Mouse (Mus musculus) ES-E14 (cell line): Measurements from ENCODE around the gene Magi1. TPM values are rescaled to one million over a fixed set of nuclear protein-coding genes. Genes with fewer than 3 reads are reported as not detected.
"Not testable (repeated sequence)": the region's sequence is repeated elsewhere in the genome, so short reads cannot be mapped to it uniquely, and the experiment has no call there.

Experiments
- DNase-seq: peaks from one replicate; pipeline ENCODE4 v3.0.0-alpha.2; 2013; ENCODE audit warnings: low read depth, low spot score
- H3K27ac ChIP-seq: 2 replicates; pipeline ENCODE4 v1.5.1; 2012; ENCODE audit warnings: low read depth, mild to moderate bottlenecking, low read length, moderate library complexity, mixed read lengths; ENCODE audit not compliant: poor library complexity, insufficient read depth, severe bottlenecking
- H3K36me3 ChIP-seq: 2 replicates; pipeline ENCODE4 v1.6.1; 2012; ENCODE audit warnings: mild to moderate bottlenecking, low read length, moderate library complexity, mixed read lengths; ENCODE audit not compliant: control insufficient read depth, poor library complexity, insufficient read depth, severe bottlenecking
- H3K4me1 ChIP-seq, 2 experiments: fragments of 150-350 bp in 1 of 2; sonication (generic) in 1 of 2; 2 replicates each; pipeline ENCODE4 v1.6.1; 2012; ENCODE audit warnings: low read length in 2 of 2, mild to moderate bottlenecking in 1 of 2, mixed read lengths in 1 of 2; ENCODE audit not compliant: control insufficient read depth in 2 of 2, insufficient read depth in 2 of 2, poor library complexity in 1 of 2
- H3K4me3 ChIP-seq, 2 experiments: fragments of 150-350 bp in 1 of 2; sonication (generic) in 1 of 2; 2 replicates each; pipeline ENCODE4 v1.5.1; 2012; ENCODE audit warnings: low read length in 2 of 2, low read depth in 1 of 2, mild to moderate bottlenecking in 1 of 2, mixed read lengths in 1 of 2; ENCODE audit not compliant: insufficient read depth in 1 of 2, poor library complexity in 1 of 2, severe bottlenecking in 1 of 2
- H3K9ac ChIP-seq: 2 replicates; pipeline ENCODE4 v1.6.1; 2012; ENCODE audit warnings: low read depth, mild to moderate bottlenecking, low read length, mixed read lengths; ENCODE audit not compliant: poor library complexity, insufficient read depth, severe bottlenecking
- H3K9me3 ChIP-seq: fragments of 150-350 bp; sonication (generic); 2 replicates; pipeline ENCODE4 v1.6.1; 2012; ENCODE audit warnings: low read depth, mild to moderate bottlenecking, low read length; ENCODE audit not compliant: control insufficient read depth, insufficient read depth
- CHD2 ChIP-seq: IDR thresholded peaks from 2 replicates; pipeline ENCODE4 v1.6.1; 2014; ENCODE audit warnings: mild to moderate bottlenecking, low read depth, low read length, inconsistent platforms
- HCFC1 ChIP-seq: IDR thresholded peaks from 2 replicates; pipeline ENCODE4 v1.6.1; 2012; ENCODE audit warnings: low read length, inconsistent platforms, borderline replicate concordance; ENCODE audit not compliant: insufficient read depth
- MAFK ChIP-seq: IDR thresholded peaks from 2 replicates; pipeline ENCODE4 v1.6.1; 2014; ENCODE audit warnings: mild to moderate bottlenecking, low read depth, low read length, inconsistent platforms; ENCODE audit not compliant: insufficient read depth
- ZC3H11A ChIP-seq: IDR thresholded peaks from 2 replicates; pipeline ENCODE4 v1.6.1; 2012; ENCODE audit warnings: low read depth, mild to moderate bottlenecking, inconsistent platforms, low read length, borderline replicate concordance
- ZNF384 ChIP-seq: IDR thresholded peaks from 2 replicates; pipeline ENCODE4 v1.6.1; 2012; ENCODE audit warnings: low read depth, low read length, inconsistent platforms
- in situ Hi-C, 2 experiments: fragments of 600-800 bp; cut with MboI; formaldehyde crosslinking; loops; one replicate each; pipeline ENCODE4 v1.15.1; 2025; ENCODE audit warnings: low sequenced_read_pairs in 2 of 2, inconsistent platforms in 1 of 2; ENCODE audit not compliant: unreplicated experiment in 2 of 2
- total RNA-seq: library from RNA; depleted of rRNA; stranded (reverse); fragments of 300-350 nt; gene quantifications from 2 replicates; pipeline ENCODE4 v1.2.3, GENCODE M21; 2012; rRNA removed

Magi1 gene
- total RNA-seq, 1 experiment = 14.6 TPM

- in situ Hi-C loops, H3K9ac ChIP-seq, H3K9me3 ChIP-seq, H3K36me3 ChIP-seq: not testable (repeated sequence)
- Histone ChIP-seq H3K4me3 (peak overlapping the region in 1 of 2 experiments; percentile 35; a peak in 2 of 4 replicates), H3K27ac (peak overlapping the region; percentile 73), H3K4me1 (peaks cover 8 to 18% of the 10 kb centered on the region in 2 experiments)
- peak; percentile 62 for DNase-seq
- peak; percentile 53; the same call in 1 of the 2 replicates for TF ChIP-seq ZC3H11A
Observed at GRCm38 (mm10) chr6:93629735-93630291, 653.9 kb downstream of the Magi1 start.

- H3K9me3 ChIP-seq = no peaks in the 10 kb centered on the region
- no peak overlapping the region for H3K4me3 ChIP-seq
- in situ Hi-C loops = no loop called here
- DNase-seq = no peak
- TF ChIP-seq CHD2 (no peak), ZC3H11A (no peak), HCFC1 (no peak), MAFK (no peak), ZNF384 (no peak)
- H3K4me1 ChIP-seq = peaks cover 7 to 18% of the 10 kb centered on the region in 2 experiments
- no peaks in the 10 kb centered on the region for H3K36me3 ChIP-seq
- H3K27ac ChIP-seq = no peak overlapping the region
- no peak overlapping the region for H3K9ac ChIP-seq
Observed at GRCm38 (mm10) chr6:93627200-93627599, 656.5 kb downstream of the Magi1 start.

Other genes with a start within 250 kb of the Magi1 start
- gene Slc25a26, start 216.4 kb upstream of the Magi1 start, total RNA-seq = 9.8 and 12.2 TPM in 2 replicates